Mouse (Mus musculus) small intestine, adult 2 months (tissue): ENCODE measurements around the gene Dpf2.

Experiments
- CTCF ChIP-seq: fragments of 200-500 bp; IDR thresholded peaks from 2 replicates; pipeline ENCODE4 v1.5.1; 2012; ENCODE audit warnings: low read depth, mild to moderate bottlenecking, control low read depth, inconsistent platforms, low read length, moderate library complexity, mixed read lengths; ENCODE audit not compliant: insufficient replicate concordance, insufficient read length; ENCODE audit errors: extremely low read depth
- POLR2A ChIP-seq: fragments of 200-500 bp; IDR thresholded peaks from 2 replicates; pipeline ENCODE4 v1.6.1; 2012; ENCODE audit warnings: low read depth, mild to moderate bottlenecking, control low read depth, inconsistent platforms, low read length, moderate library complexity

DNA sequence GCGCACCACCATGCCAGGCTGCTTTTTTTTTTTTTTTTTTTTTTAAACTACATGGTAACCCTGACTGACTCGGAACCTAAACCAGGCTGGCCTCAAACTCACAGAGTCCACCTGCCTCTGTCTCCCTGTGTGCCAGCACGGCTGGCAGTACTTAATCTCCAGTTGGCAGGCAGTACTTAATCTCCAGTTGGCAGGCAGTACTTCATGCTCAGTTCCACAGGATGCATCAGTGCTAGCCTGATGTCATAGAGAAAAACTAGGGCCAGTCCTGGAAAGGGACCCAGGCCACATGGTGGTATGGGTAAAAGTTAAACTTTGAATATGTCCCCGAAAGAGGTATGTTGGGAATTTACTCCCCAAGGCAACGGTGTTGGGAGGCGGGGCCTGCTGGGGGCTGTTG lies 15.3 kb upstream of the Dpf2 start:
- TF ChIP-seq CTCF (no peak), POLR2A (no peak)
